Mouse (Mus musculus): Measurements from ENCODE around the gene Usp21.
"Not testable (repeated sequence)": the region's sequence is repeated elsewhere in the genome, so short reads cannot be mapped to it uniquely, and the experiment has no call there.

GRCm38 (mm10) chr1:171326588-171326987 is 38.8 kb upstream of the Usp21 start:
- not testable (repeated sequence) for TF ChIP-seq POLR2A (IDR thresholded peaks at IDR 0.05; ENCODE audit: borderline replicate concordance, control insufficient read depth, low read depth, low read length); CTCF (IDR thresholded peaks at IDR 0.05; ENCODE audit: control insufficient read depth, insufficient read depth, low read length)

All from bone marrow, adult 2 months (tissue).